Mouse (Mus musculus) common myeloid progenitor, adult 5-6 weeks (primary cell): Measurements from ENCODE around the gene Fam13a. TPM values are rescaled to one million over a fixed set of nuclear protein-coding genes. Genes with fewer than 3 reads are reported as not detected.

ENCODE experiments used
- ATAC-seq: replicated peaks from 2 replicates; pipeline ENCODE4 v1.8.0; 2016; ENCODE audit warnings: low read depth, mild to moderate bottlenecking, moderate TSS enrichment, inconsistent platforms; ENCODE audit not compliant: poor library complexity, severe bottlenecking
- total RNA-seq: library from RNA; stranded (forward); fragments of 200-1000, 187-1606 nt; gene quantifications from 2 replicates; pipeline ENCODE4 v1.2.3, GENCODE M21; 2017

Gene Fam13a
- total RNA-seq, 1 experiment from 2014 or later, result 3.7 TPM

GRCm38 (mm10) chr6:58900536-58900935 is 123.8 kb downstream of the Fam13a start:
- ATAC-seq, result no peak

- no peak for ATAC-seq
Measured at GRCm38 (mm10) chr6:58899076-58899475, 125.3 kb downstream of the Fam13a start.

- ATAC-seq, result no peak
Measured at GRCm38 (mm10) chr6:58896648-58897047, 127.7 kb downstream of the Fam13a start.

- ATAC-seq, result no peak
Measured at GRCm38 (mm10) chr6:58894994-58895393, 129.4 kb downstream of the Fam13a start.

GRCm38 (mm10) chr6:58893307-58893706 is 131.0 kb downstream of the Fam13a start:
- peak; percentile 38 for ATAC-seq

GRCm38 (mm10) chr6:58889917-58890316 is 134.4 kb downstream of the Fam13a start:
- peak; percentile 77 for ATAC-seq

GRCm38 (mm10) chr6:58882271-58882670 is 142.1 kb downstream of the Fam13a start:
- peak; percentile 65 for ATAC-seq

Other genes with a start within 250 kb of the Fam13a start
- gene Herc3, start 193.1 kb downstream of the Fam13a start, total RNA-seq, result 5.0 and 12.0 TPM in 2 replicates
- gene Nap1l5, start 117.5 kb downstream of the Fam13a start, total RNA-seq, result not detected in 2 replicates
- gene Tigd2, start 184.3 kb upstream of the Fam13a start, total RNA-seq, result 22.8 and 24.1 TPM in 2 replicates